Mouse (Mus musculus) spleen, adult 2 months (tissue): ENCODE results near the gene Ly6g6e.

ENCODE experiments used
- CTCF ChIP-seq: fragments of 200-500 bp; IDR thresholded peaks from 2 replicates; pipeline ENCODE4 v1.5.1; 2011; ENCODE audit warnings: mild to moderate bottlenecking, inconsistent platforms; ENCODE audit not compliant: insufficient read depth, insufficient read length, insufficient replicate concordance; ENCODE audit errors: extremely low read depth
- POLR2A ChIP-seq: fragments of 200-500 bp; IDR thresholded peaks from 2 replicates; pipeline ENCODE4 v1.6.1; 2011; ENCODE audit warnings: low read depth, low read length, inconsistent platforms

GRCm38 (mm10) chr17:35076507-35077176 is at the start of gene Ly6g6e:
- TF ChIP-seq POLR2A (no peak), CTCF (no peak)
